Mouse (Mus musculus) CH12.LX (cell line): ENCODE measurements at regions not wholly inside any gene's neighbourhood (a gene's known extent, or its start where the extent isn't known, plus 50 kb on each side); places are given as distances from the start of the nearest gene placed in this dataset.

Experiments
- DNase-seq: peaks from one replicate; pipeline ENCODE4 v3.0.0-alpha.2; 2013; ENCODE audit errors: extremely low read depth
- H3K27ac ChIP-seq: 2 replicates; pipeline ENCODE4 v1.5.1; 2012; ENCODE audit warnings: low read depth, mild to moderate bottlenecking, control low read depth, moderate library complexity; ENCODE audit not compliant: insufficient read depth
- H3K27me3 ChIP-seq: replicated peaks from 2 replicates; pipeline ENCODE3; 2012; ENCODE audit warnings: inconsistent platforms
- H3K36me3 ChIP-seq, 2 experiments: replicated peaks in 1 of 2; 2 replicates each; pipeline versions ENCODE3 to v1.6.1; 2012; ENCODE audit warnings: inconsistent platforms in 1 of 2, low read length in 1 of 2, mild to moderate bottlenecking in 1 of 2, mixed read lengths in 1 of 2, moderate library complexity in 1 of 2; ENCODE audit not compliant: control insufficient read depth in 1 of 2, insufficient read depth in 1 of 2
- H3K4me1 ChIP-seq, 2 experiments: 2 replicates each; pipeline ENCODE4 v1.6.1; 2012; ENCODE audit warnings: inconsistent platforms in 1 of 2, moderate library complexity in 1 of 2; ENCODE audit not compliant: insufficient read depth in 2 of 2, control insufficient read depth in 1 of 2
- H3K4me2 ChIP-seq: 2 replicates; pipeline ENCODE4 v1.6.1; 2012; ENCODE audit warnings: low read depth, mild to moderate bottlenecking, control low read depth; ENCODE audit not compliant: poor library complexity, insufficient read depth, severe bottlenecking
- H3K4me3 ChIP-seq, 3 experiments: fragments of 150-350 bp in 1 of 3; sonication (generic) in 1 of 3; replicated peaks in 1 of 3; 2 replicates each; pipeline versions ENCODE3 to v1.5.1; 2011 to 2012; ENCODE audit warnings: low read depth in 2 of 3, low read length in 2 of 3, mild to moderate bottlenecking in 2 of 3, moderate library complexity in 2 of 3, control low read depth in 1 of 3, improper control_type of control experiment in 1 of 3, inconsistent platforms in 1 of 3, mixed read lengths in 1 of 3; ENCODE audit not compliant: poor library complexity in 1 of 3
- H3K79me2 ChIP-seq: replicated peaks from 2 replicates; pipeline ENCODE4 v1.6.1; 2012; ENCODE audit warnings: mild to moderate bottlenecking, moderate library complexity; ENCODE audit not compliant: control insufficient read depth, poor library complexity, insufficient read depth, severe bottlenecking; ENCODE audit errors: extremely low read depth
- H3K9ac ChIP-seq: 2 replicates; pipeline ENCODE4 v1.6.1; 2012; ENCODE audit warnings: low read depth, mild to moderate bottlenecking, control low read depth, moderate library complexity; ENCODE audit not compliant: insufficient read depth
- H3K9me3 ChIP-seq: replicated peaks from 2 replicates; pipeline ENCODE3; 2012; ENCODE audit warnings: low read length, inconsistent platforms, mixed read lengths
- BHLHE40 ChIP-seq: IDR thresholded peaks from 2 replicates; pipeline ENCODE4 v1.6.1; 2011; ENCODE audit warnings: mild to moderate bottlenecking, low read depth, low read length, improper control_type of control experiment
- CHD1 ChIP-seq: IDR thresholded peaks from 2 replicates; pipeline ENCODE4 v1.6.1; 2012; ENCODE audit warnings: low read depth, low read length, improper control_type of control experiment, inconsistent platforms
- EP300 ChIP-seq: IDR thresholded peaks from 2 replicates; pipeline ENCODE4 v1.6.1; 2011; ENCODE audit warnings: low read length, improper control_type of control experiment
- HCFC1 ChIP-seq: IDR thresholded peaks from 2 replicates; pipeline ENCODE4 v1.6.1; 2012; ENCODE audit warnings: low read depth, mild to moderate bottlenecking, inconsistent platforms, low read length, improper control_type of control experiment
- JUN ChIP-seq: IDR thresholded peaks from 2 replicates; pipeline ENCODE4 v1.6.1; 2011; ENCODE audit warnings: low read depth, mild to moderate bottlenecking, low read length, improper control_type of control experiment, moderate library complexity; ENCODE audit not compliant: insufficient read depth
- JUND ChIP-seq: conservative IDR thresholded peaks from 2 replicates; pipeline ENCODE4 v1.6.1; 2011; ENCODE audit warnings: low read depth, low read length, improper control_type of control experiment
- KAT2A ChIP-seq: IDR thresholded peaks from 2 replicates; pipeline ENCODE4 v1.6.1; 2012; ENCODE audit warnings: low read length, improper control_type of control experiment, inconsistent platforms; ENCODE audit not compliant: insufficient replicate concordance
- MAFK ChIP-seq: IDR thresholded peaks from 2 replicates; pipeline ENCODE4 v1.6.1; 2011; ENCODE audit warnings: low read length, improper control_type of control experiment; ENCODE audit not compliant: insufficient replicate concordance
- MAX ChIP-seq: IDR thresholded peaks from 2 replicates; pipeline ENCODE4 v1.6.1; 2011; ENCODE audit warnings: low read length, improper control_type of control experiment
- MAZ ChIP-seq: IDR thresholded peaks from 2 replicates; pipeline ENCODE4 v1.6.1; 2012; ENCODE audit warnings: low read depth, mild to moderate bottlenecking, inconsistent platforms, low read length, improper control_type of control experiment, moderate library complexity
- MXI1 ChIP-seq: IDR thresholded peaks from 2 replicates; pipeline ENCODE4 v1.6.1; 2011; ENCODE audit warnings: mild to moderate bottlenecking, low read depth, low read length, improper control_type of control experiment
- MYC ChIP-seq: IDR thresholded peaks from 2 replicates; pipeline ENCODE4 v1.6.1; 2011; ENCODE audit warnings: low read depth, mild to moderate bottlenecking, improper control_type of control experiment, low read length
- NELFE ChIP-seq: IDR thresholded peaks from 2 replicates; pipeline ENCODE4 v1.6.1; 2011; ENCODE audit warnings: low read depth, low read length, improper control_type of control experiment
- POLR2AphosphoS2 ChIP-seq: IDR thresholded peaks from 2 replicates; pipeline ENCODE4 v1.6.1; 2011; ENCODE audit warnings: low read depth, low read length, improper control_type of control experiment
- RAD21 ChIP-seq: IDR thresholded peaks from 2 replicates; pipeline ENCODE4 v1.6.1; 2011; ENCODE audit warnings: low read depth, mild to moderate bottlenecking, low read length, improper control_type of control experiment, moderate library complexity
- SIN3A ChIP-seq: IDR thresholded peaks from 2 replicates; pipeline ENCODE4 v1.6.1; 2012; ENCODE audit warnings: low read length, improper control_type of control experiment, inconsistent platforms
- SMC3 ChIP-seq: IDR thresholded peaks from 2 replicates; pipeline ENCODE4 v1.6.1; 2011; ENCODE audit warnings: low read depth, low read length, improper control_type of control experiment
- TBP ChIP-seq: conservative IDR thresholded peaks from 2 replicates; pipeline ENCODE4 v1.6.1; 2011; ENCODE audit warnings: low read depth, low read length, improper control_type of control experiment
- TCF12 ChIP-seq: IDR thresholded peaks from 2 replicates; pipeline ENCODE4 v1.6.1; 2014; ENCODE audit warnings: low read depth, mild to moderate bottlenecking, inconsistent platforms, low read length, improper control_type of control experiment
- USF1 ChIP-seq: IDR thresholded peaks from 2 replicates; pipeline ENCODE4 v1.6.1; 2014; ENCODE audit warnings: low read depth, mild to moderate bottlenecking, inconsistent platforms, low read length, improper control_type of control experiment
- ZMIZ1 ChIP-seq: IDR thresholded peaks from 2 replicates; pipeline ENCODE4 v1.6.1; 2012; ENCODE audit warnings: low read depth, mild to moderate bottlenecking, inconsistent platforms, low read length, improper control_type of control experiment
- dilution Hi-C: fragments of 300-500 bp; cut with MboI; formaldehyde crosslinking; loops from 2 replicates; pipeline ENCODE4 v1.14.3; 2020; ENCODE audit warnings: low sequenced_read_pairs; ENCODE audit not compliant: extremely low pct_unique_long_range_greater_than_20kb, extremely low pct_ligation_motif_present
- in situ Hi-C: fragments of 300-500 bp; cut with MboI; formaldehyde crosslinking; loops from 3 replicates; pipeline ENCODE4 v1.14.3; 2019; ENCODE audit warnings: low sequenced_read_pairs, low pct_ligation_motif_present, low pct_unique_long_range_greater_than_20kb, mixed read lengths

DNA sequence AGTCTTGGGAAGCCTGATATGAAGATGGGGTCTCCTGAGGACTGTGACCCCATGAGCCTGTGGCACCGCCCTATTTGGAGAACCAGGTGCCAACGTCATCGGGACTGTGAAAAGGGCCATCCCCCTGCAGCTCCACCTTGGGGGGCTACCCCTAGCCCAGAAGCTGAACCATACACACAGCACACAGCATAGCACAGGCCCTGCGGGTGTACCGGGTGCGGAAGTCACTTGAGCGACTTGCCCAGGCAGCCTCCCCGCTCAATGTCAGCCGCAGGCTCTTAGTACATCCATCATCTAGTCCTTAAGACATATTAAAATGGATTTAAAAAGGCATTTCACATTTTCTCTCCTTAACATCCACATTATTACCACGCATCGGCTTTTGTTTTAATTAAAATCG is 118.2 kb upstream of the Smad3 start:
- H3K27ac ChIP-seq: no peak overlapping the region
- TF ChIP-seq JUN (no peak), TBP (no peak)
- TF ChIP-seq, all 38 proteins: peak for 0
- H3K9me3 ChIP-seq: no peaks in the 10 kb centered on the region
- in situ Hi-C loops: no loop called here
- H3K9ac ChIP-seq: no peak overlapping the region
- H3K4me1 ChIP-seq: peaks cover 5 to 6% of the 10 kb centered on the region in 2 experiments
- dilution Hi-C loops: no loop called here
- H3K79me2 ChIP-seq: no peaks in the 10 kb centered on the region
- no peak overlapping the region for H3K4me3 ChIP-seq
- DNase-seq: no peak
- no peak overlapping the region for H3K4me2 ChIP-seq
- no peaks in the 10 kb centered on the region for H3K27me3 ChIP-seq
- H3K36me3 ChIP-seq: no peaks in the 10 kb centered on the region

DNA sequence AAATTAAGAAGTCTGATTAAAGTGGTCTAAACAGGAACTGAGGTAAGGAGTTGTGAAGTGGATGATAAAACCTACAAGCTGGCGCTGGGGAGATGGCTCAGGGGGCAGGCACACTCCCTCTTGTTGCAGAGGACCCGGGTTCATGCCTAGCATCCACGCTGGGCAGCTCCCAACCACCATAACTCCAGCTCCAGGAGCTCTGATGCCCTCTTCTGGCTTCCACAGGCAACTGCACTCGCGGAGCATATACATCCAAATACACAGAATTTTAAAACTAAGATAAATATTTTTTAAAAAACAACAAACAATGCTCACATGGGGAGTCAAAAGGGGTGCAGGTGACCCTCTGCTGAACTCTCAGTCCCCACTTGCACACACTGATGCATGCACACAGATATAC is 117.4 kb upstream of the Smad3 start:
- dilution Hi-C loops (no loop called here), in situ Hi-C loops (no loop called here)
- no peaks in the 10 kb centered on the region for H3K79me2 ChIP-seq
- DNase-seq: no peak
- H3K9ac ChIP-seq: no peak overlapping the region
- H3K4me3 ChIP-seq: no peak overlapping the region
- TF ChIP-seq MXI1 (no peak), NELFE (no peak), KAT2A (no peak), MYC (no peak), CHD1 (no peak), POLR2AphosphoS2 (no peak), ZMIZ1 (no peak), HCFC1 (no peak), MAZ (no peak), MAX (no peak), TCF12 (no peak)
- H3K9me3 ChIP-seq: no peaks in the 10 kb centered on the region
- H3K4me2 ChIP-seq: no peak overlapping the region
- H3K36me3 ChIP-seq: no peaks in the 10 kb centered on the region
- no peaks in the 10 kb centered on the region for H3K27me3 ChIP-seq
- no peak overlapping the region for H3K27ac ChIP-seq
- peaks cover 5 to 6% of the 10 kb centered on the region in 2 experiments for H3K4me1 ChIP-seq

- dilution Hi-C loops: no loop called here
- H3K4me1 ChIP-seq: peaks cover 0 to 6% of the 10 kb centered on the region in 2 experiments; a peak in 2 of 4 replicates
- no peak for DNase-seq
- H3K9me3 ChIP-seq: peaks cover 9% of the 10 kb centered on the region
- TF ChIP-seq SMC3: no peak
- no peak for TF ChIP-seq USF1
- TF ChIP-seq TBP: no peak
- no peak for TF ChIP-seq BHLHE40
- no peak for TF ChIP-seq CHD1
- TF ChIP-seq EP300: no peak
- no peak for TF ChIP-seq HCFC1
- TF ChIP-seq RAD21: no peak
- no peak for TF ChIP-seq MAFK
- TF ChIP-seq MXI1: no peak
- no peak for TF ChIP-seq JUND
- no peak for TF ChIP-seq SIN3A
- TF ChIP-seq, all 38 proteins: peak for 0
- in situ Hi-C loops: no loop called here
- no peaks in the 10 kb centered on the region for H3K79me2 ChIP-seq
- no peak overlapping the region for H3K4me3 ChIP-seq
- H3K4me2 ChIP-seq: no peak overlapping the region
- H3K36me3 ChIP-seq: no peaks in the 10 kb centered on the region
- H3K27ac ChIP-seq: no peak overlapping the region
- no peak overlapping the region for H3K9ac ChIP-seq
- H3K27me3 ChIP-seq: no peaks in the 10 kb centered on the region
These were observed 106.6 kb upstream of the Smad3 start for GRCm38 (mm10) chr9:63864350-63864749.
